Mouse (Mus musculus) spleen, adult 2 months (tissue): ENCODE results near the gene Xrn1.

Experiments
- CTCF ChIP-seq: fragments of 200-500 bp; IDR thresholded peaks from 2 replicates; pipeline ENCODE4 v1.5.1; 2011; ENCODE audit warnings: mild to moderate bottlenecking, inconsistent platforms; ENCODE audit not compliant: insufficient read depth, insufficient read length, insufficient replicate concordance; ENCODE audit errors: extremely low read depth
- POLR2A ChIP-seq: fragments of 200-500 bp; IDR thresholded peaks from 2 replicates; pipeline ENCODE4 v1.6.1; 2011; ENCODE audit warnings: low read depth, low read length, inconsistent platforms

DNA sequence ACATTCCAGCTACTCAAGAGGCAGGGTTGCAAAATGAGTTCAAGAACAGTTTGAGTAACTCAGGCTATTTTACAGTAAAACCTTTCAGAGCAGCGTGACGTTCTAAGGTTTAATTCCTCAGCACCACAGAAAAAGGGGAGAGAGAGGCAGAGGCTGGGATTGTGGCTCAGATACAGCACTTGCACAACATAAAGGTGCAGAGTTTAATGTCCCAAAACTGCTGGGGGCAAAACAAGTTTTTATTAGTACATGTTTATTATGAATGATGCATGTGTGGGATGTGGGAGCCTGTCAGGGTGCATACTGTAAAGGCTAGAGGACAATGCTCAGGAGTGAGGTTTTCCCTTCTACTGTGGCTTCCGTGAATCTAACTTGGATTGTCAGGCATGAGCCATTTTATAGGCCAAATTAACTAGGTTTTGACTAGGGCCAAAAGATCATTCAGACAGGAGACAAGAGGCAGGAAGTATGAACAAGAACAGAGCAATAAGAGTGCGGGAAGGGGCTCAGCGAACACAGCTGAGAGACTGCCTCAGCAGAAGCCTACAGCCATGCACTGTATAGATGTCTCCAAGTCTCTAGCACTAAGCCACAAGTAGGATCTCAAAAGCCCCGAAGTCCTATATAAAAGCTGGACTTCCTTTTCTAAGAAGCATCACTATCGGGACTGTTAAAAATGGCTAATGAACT, 3.6 kb downstream of the Xrn1 start:
- TF ChIP-seq POLR2A (no peak), CTCF (no peak)
